10 mouse cellular contexts compared by ENCODE assay signal in genomic region chr11:29645411-29646066, GRCm38 (mm10). TPM values are rescaled to one million over a fixed set of nuclear protein-coding genes. Genes with fewer than 3 reads are reported as not detected.
DNase-seq lines count a peak whose midpoint lies in the region; ATAC-seq and TF ChIP-seq lines count a peak whose summit lies in the region.
"Had no signal": no experiment of that assay in that cellular context is flagged by ENCODE, and none has a peak within 500 bp of the region (broad histone marks: within the 10 kb centered on the region; RNA-seq: fewer than 3 reads in every experiment).

No protein-coding gene starts in this region.

- 63% methylated on average over 5 of the region's 5 CpGs for whole genome bisulfite sequencing in liver, embryonic 14.5 days (ENCODE audit: insufficient replicate concordance)
- WGBS in midbrain, embryonic 14.5 days = 85% methylated on average over 5 of the region's 5 CpGs

- no peak overlapping the region for H3K9ac ChIP-seq in ES-E14 (ENCODE audit: insufficient read depth, low read depth, low read length, poor library complexity, severe bottlenecking)
- no peak overlapping the region for H3K9ac ChIP-seq in liver, embryonic 14.5 days (replicated peaks)
- no peak overlapping the region for H3K9ac ChIP-seq in midbrain, embryonic 14.5 days (replicated peaks; ENCODE audit: low read length)
- H3K9ac ChIP-seq: forebrain, postnatal 0 days had no signal

- no peak for TF ChIP-seq CTCF in liver, embryonic 14.5 days (IDR thresholded peaks at IDR 0.05; ENCODE audit: low read depth)

- ATAC-seq in erythroblast, adult 5-6 weeks (replicated peaks; ENCODE audit: low FRiP score, poor library complexity, severe bottlenecking) = peak; percentile 85
- peak; percentile 77 for ATAC-seq in liver, embryonic 14.5 days (ENCODE audit: insufficient read depth)
- no peak for ATAC-seq in midbrain, embryonic 14.5 days (ENCODE audit: low FRiP score, low TSS enrichment)
- ATAC-seq: forebrain, postnatal 0 days; hindbrain, postnatal 0 days had no signal

- TF ChIP-seq EP300 in liver, embryonic 14.5 days (IDR thresholded peaks at IDR 0.05; ENCODE audit: low read depth) = no peak

- no peaks in the 10 kb centered on the region for H3K27me3 ChIP-seq in liver, embryonic 14.5 days (ENCODE audit: control insufficient read depth, insufficient read depth, low read length)
- H3K27me3 ChIP-seq in midbrain, embryonic 14.5 days (ENCODE audit: control insufficient read depth, insufficient read depth, low read length) = no peaks in the 10 kb centered on the region

- H3K4me2 ChIP-seq in liver, embryonic 14.5 days (ENCODE audit: low read depth) = no peak overlapping the region
- H3K4me2 ChIP-seq in midbrain, embryonic 14.5 days (ENCODE audit: low read length) = no peak overlapping the region

- DNase-seq in 416B (ENCODE audit: low read depth) (peak; percentile 80), ES-E14 (ENCODE audit: low read depth, low spot score) (no peak)
- peak in 2 of 3 experiments; percentile 35 to 41 for DNase-seq in liver, embryonic 14.5 days (ENCODE audit: low read depth in 3 of 3, low spot score in 3 of 3)
- DNase-seq in spleen, postnatal 4 days (ENCODE audit: low spot score in 2 of 2) = no peak
- DNase-seq in cerebellum, adult 18-20 months = no peak
- no peak for DNase-seq in midbrain, embryonic 14.5 days
- DNase-seq: forebrain, postnatal 0 days; thymus, adult 2 months had no signal

- H3K4me1 ChIP-seq in ES-E14 (ENCODE audit: control insufficient read depth in 2 of 2, insufficient read depth in 2 of 2, low read length in 2 of 2, poor library complexity in 1 of 2) = peaks cover 0 to 8% of the 10 kb centered on the region in 2 experiments; a peak in 3 of 4 replicates
- H3K4me1 ChIP-seq in liver, embryonic 14.5 days (replicated peaks; ENCODE audit: control insufficient read depth in 2 of 2, insufficient read depth in 2 of 2, low read length in 1 of 2) = peaks cover 8 to 18% of the 10 kb centered on the region in 2 experiments
- H3K4me1 ChIP-seq in midbrain, embryonic 14.5 days (ENCODE audit: control insufficient read depth, insufficient read depth, low read length) = no peaks in the 10 kb centered on the region

- H3K4me3 ChIP-seq in ES-E14 (ENCODE audit: insufficient read depth in 1 of 2, low read depth in 1 of 2, low read length in 2 of 2, poor library complexity in 1 of 2, severe bottlenecking in 1 of 2) = no peak overlapping the region
- no peak overlapping the region for H3K4me3 ChIP-seq in liver, embryonic 14.5 days (ENCODE audit: insufficient read depth in 1 of 2, low read depth in 2 of 2, low read length in 2 of 2)
- no peak overlapping the region for H3K4me3 ChIP-seq in midbrain, embryonic 14.5 days (replicated peaks; ENCODE audit: low read depth, low read length)

- H3K27ac ChIP-seq in ES-E14 (ENCODE audit: insufficient read depth, low read depth, low read length, poor library complexity, severe bottlenecking) = no peak overlapping the region
- H3K27ac ChIP-seq in liver, embryonic 14.5 days = no peak overlapping the region
- no peak overlapping the region for H3K27ac ChIP-seq in midbrain, embryonic 14.5 days (replicated peaks; ENCODE audit: low read depth, low read length)
- H3K27ac ChIP-seq: hindbrain, postnatal 0 days had no signal

- H3K36me3 ChIP-seq in ES-E14 (ENCODE audit: control insufficient read depth, insufficient read depth, low read length, poor library complexity, severe bottlenecking) = no peaks in the 10 kb centered on the region
- no peaks in the 10 kb centered on the region for H3K36me3 ChIP-seq in liver, embryonic 14.5 days (replicated peaks; ENCODE audit: control insufficient read depth, insufficient read depth, low read depth)
- H3K36me3 ChIP-seq in midbrain, embryonic 14.5 days (ENCODE audit: control insufficient read depth, insufficient read depth, low read length) = no peaks in the 10 kb centered on the region

- in situ Hi-C loops in ES-E14 (cut with MboI; ENCODE audit: low sequenced_read_pairs in 2 of 2, unreplicated experiment in 2 of 2) = no loop called here

- no peaks in the 10 kb centered on the region for H3K9me3 ChIP-seq in ES-E14 (ENCODE audit: control insufficient read depth, insufficient read depth, low read depth, low read length)
- no peaks in the 10 kb centered on the region for H3K9me3 ChIP-seq in liver, embryonic 14.5 days (ENCODE audit: control insufficient read depth, low read length)
- H3K9me3 ChIP-seq in midbrain, embryonic 14.5 days (ENCODE audit: control insufficient read depth, low read length) = no peaks in the 10 kb centered on the region

TF ChIP-seq in ES-E14, 5 proteins besides CTCF, POLR2A, EP300 and RAD21:
- no peak for TF ChIP-seq ZC3H11A (IDR thresholded peaks at IDR 0.05; ENCODE audit: borderline replicate concordance, low read depth, low read length)
- TF ChIP-seq HCFC1 (IDR thresholded peaks at IDR 0.05; ENCODE audit: borderline replicate concordance, insufficient read depth, low read length) = no peak
- TF ChIP-seq ZNF384 (IDR thresholded peaks at IDR 0.05; ENCODE audit: low read depth, low read length) = no peak
- TF ChIP-seq MAFK (IDR thresholded peaks at IDR 0.05; ENCODE audit: insufficient read depth, low read depth, low read length) = 0 out of 2 replicates have a peak, but pooled peaks have one; percentile 18

RNA-seq across cellular contexts. Expression of gene Rtn4, which starts 47.2 kb away (rescaled TPM):
- 360 and 368 TPM in 2 replicates for total RNA-seq in ES-E14 (2012; rRNA removed)
- 21.1 and 25.0 TPM in 2 replicates for total RNA-seq in erythroblast, adult 5-6 weeks (2015; ENCODE audit: low replicate concordance)
- 27.6 and 37.3 TPM in 2 replicates for total RNA-seq in erythroblast, adult 5-6 weeks (2017; ENCODE audit: low replicate concordance)
- polyA plus RNA-seq in liver, embryonic 14.5 days (2012; rRNA removed) = 14.0 and 21.4 TPM in 2 replicates
- 10.2 and 11.5 TPM in 2 replicates for polyA plus RNA-seq in liver, embryonic 14.5 days (2014; fragmentation: Nextera tagmentation; extraction: Ambion mirVana)
- polyA plus RNA-seq in midbrain, embryonic 14.5 days (2014; fragmentation: Nextera tagmentation; extraction: Ambion mirVana) = 110 and 136 TPM in 2 replicates

Comparison
In these comparisons a context has a peak if more than half of its experiments do, and no peak if none do; other contexts are left out.
1. DNase-seq: peak in 416B (single experiment) and liver, embryonic 14.5 days (2 of 3); none in ES-E14 (single experiment), spleen, postnatal 4 days (0 of 2), cerebellum, adult 18-20 months (0 of 2) and midbrain, embryonic 14.5 days (single experiment).